ENCODE assay signal across 9 mouse cellular contexts in genomic region chr12:29954464-29954863, GRCm38 (mm10). TPM values are rescaled to one million over a fixed set of nuclear protein-coding genes. Genes with fewer than 3 reads are reported as not detected.
DNase-seq lines count a peak whose midpoint lies in the region; ATAC-seq and TF ChIP-seq lines count a peak whose summit lies in the region.
"Had no signal": no experiment of that assay in that cellular context is flagged by ENCODE, and none has a peak within 500 bp of the region (broad histone marks: within the 10 kb centered on the region; RNA-seq: fewer than 3 reads in every experiment).

No protein-coding gene starts in this region.

- WGBS in embryonic facial prominence, embryonic 14.5 days: 61% methylated on average over 3 of the region's 3 CpGs
- 42% methylated on average over 3 of the region's 3 CpGs for WGBS in hindbrain, embryonic 11.5 days
- 55% methylated on average over 3 of the region's 3 CpGs for WGBS in neural tube, embryonic 13.5 days

- no peak overlapping the region for H3K9ac ChIP-seq in embryonic facial prominence, embryonic 14.5 days (ENCODE audit: low read depth, low read length)
- no peak overlapping the region for H3K9ac ChIP-seq in hindbrain, embryonic 11.5 days (ENCODE audit: low read depth, low read length)
- no peak overlapping the region for H3K9ac ChIP-seq in neural tube, embryonic 13.5 days

- no peak overlapping the region for H3K4me3 ChIP-seq in layer of hippocampus, adult 2 months
- no peak overlapping the region for H3K4me3 ChIP-seq in embryonic facial prominence, embryonic 14.5 days (ENCODE audit: low read depth, low read length)
- H3K4me3 ChIP-seq in hindbrain, embryonic 11.5 days (ENCODE audit: low read depth, low read length): no peak overlapping the region
- H3K4me3 ChIP-seq in neural tube, embryonic 13.5 days: no peak overlapping the region

- H3K27ac ChIP-seq in layer of hippocampus, adult 2 months: peak overlapping the region; percentile 75
- H3K27ac ChIP-seq in embryonic facial prominence, embryonic 14.5 days (replicated peaks; ENCODE audit: low read depth, low read length): peak overlapping the region; percentile 65; the same call in 1 of the 2 replicates
- H3K27ac ChIP-seq in hindbrain, embryonic 11.5 days (ENCODE audit: low read depth, low read length): peak overlapping the region; percentile 62
- H3K27ac ChIP-seq in neural tube, embryonic 13.5 days (replicated peaks): peak overlapping the region; percentile 61

- peaks cover 47% of the 10 kb centered on the region for H3K4me1 ChIP-seq in embryonic facial prominence, embryonic 14.5 days (ENCODE audit: control insufficient read depth, insufficient read depth, low read length)
- peaks cover 8% of the 10 kb centered on the region; the same call in 1 of the 2 replicates for H3K4me1 ChIP-seq in hindbrain, embryonic 11.5 days (replicated peaks; ENCODE audit: control insufficient read depth, insufficient read depth, low read length)
- H3K4me1 ChIP-seq in neural tube, embryonic 13.5 days (replicated peaks): peaks cover 58% of the 10 kb centered on the region

- H3K36me3 ChIP-seq in embryonic facial prominence, embryonic 14.5 days (ENCODE audit: control insufficient read depth, insufficient read depth, low read length): no peaks in the 10 kb centered on the region
- no peaks in the 10 kb centered on the region for H3K36me3 ChIP-seq in hindbrain, embryonic 11.5 days (ENCODE audit: control insufficient read depth, insufficient read depth, low read length)
- peaks cover 2% of the 10 kb centered on the region; the same call in 1 of the 2 replicates for H3K36me3 ChIP-seq in neural tube, embryonic 13.5 days

- ATAC-seq in embryonic facial prominence, embryonic 14.5 days (ENCODE audit: low read depth): peak; percentile 8; the same call in 1 of the 2 replicates
- peak; percentile 55; the same call in 1 of the 2 replicates for ATAC-seq in hindbrain, embryonic 11.5 days (ENCODE audit: low FRiP score)
- ATAC-seq in neural tube, embryonic 13.5 days (ENCODE audit: low read depth): peak; percentile 15; the same call in 1 of the 2 replicates
- no peak for ATAC-seq in CD4-positive, CD25-positive, alpha-beta regulatory T cell, adult 4 months

- H3K9me3 ChIP-seq in embryonic facial prominence, embryonic 14.5 days (ENCODE audit: control insufficient read depth, low read length): no peaks in the 10 kb centered on the region
- no peaks in the 10 kb centered on the region for H3K9me3 ChIP-seq in hindbrain, embryonic 11.5 days (ENCODE audit: control insufficient read depth, low read length)
- H3K9me3 ChIP-seq in neural tube, embryonic 13.5 days: no peaks in the 10 kb centered on the region

- no peak for DNase-seq in layer of hippocampus, adult 2 months (ENCODE audit: low spot score in 2 of 2)
- DNase-seq in layer of hippocampus, adult 9-10 months (ENCODE audit: low spot score): no peak
- DNase-seq in embryonic facial prominence, embryonic 14.5 days (ENCODE audit: low spot score): no peak
- peak; percentile 27 for DNase-seq in hindbrain, embryonic 11.5 days (ENCODE audit: low spot score)
- DNase-seq in adipocyte (ENCODE audit: low spot score): no peak
- no peak for DNase-seq in urinary bladder, postnatal 10 days (ENCODE audit: low spot score)
- DNase-seq: thymus, postnatal 4 days had no signal

- no peaks in the 10 kb centered on the region for H3K27me3 ChIP-seq in embryonic facial prominence, embryonic 14.5 days (replicated peaks; ENCODE audit: control insufficient read depth, insufficient read depth, low read length)
- no peaks in the 10 kb centered on the region for H3K27me3 ChIP-seq in hindbrain, embryonic 11.5 days (ENCODE audit: control insufficient read depth, insufficient read depth, low read length)
- H3K27me3 ChIP-seq in neural tube, embryonic 13.5 days: no peaks in the 10 kb centered on the region

- no peak for TF ChIP-seq CTCF in layer of hippocampus, adult 2 months (conservative IDR thresholded peaks at IDR 0.05)

- no peak overlapping the region for H3K4me2 ChIP-seq in embryonic facial prominence, embryonic 14.5 days (ENCODE audit: low read depth, low read length)
- H3K4me2 ChIP-seq in hindbrain, embryonic 11.5 days (replicated peaks; ENCODE audit: low read depth, low read length): no peak overlapping the region
- H3K4me2 ChIP-seq in neural tube, embryonic 13.5 days: no peak overlapping the region

RNA-seq across cellular contexts. Expression of gene Pxdn, which starts 17.1 kb away (rescaled TPM):
- 10 to 100 TPM; 77.9 to 78.1 TPM for total RNA-seq in layer of hippocampus, adult 2 months (2021)
- polyA plus RNA-seq in embryonic facial prominence, embryonic 14.5 days (2014; fragmentation: Nextera tagmentation; extraction: Ambion mirVana): 128 and 139 TPM in 2 replicates
- 50.4 and 61.1 TPM in 2 replicates for polyA plus RNA-seq in hindbrain, embryonic 11.5 days (2014; fragmentation: Nextera tagmentation; extraction: Ambion mirVana)
- polyA plus RNA-seq in neural tube, embryonic 13.5 days (2015; fragmentation: Nextera tagmentation; extraction: Ambion mirVana): 48.8 and 58.5 TPM in 2 replicates
- not detected for polyA plus RNA-seq in CD4-positive, CD25-positive, alpha-beta regulatory T cell, adult 4 months (2017; shearing (Covaris generic))

Comparison
In these comparisons a context has a peak if more than half of its experiments do, and no peak if none do; other contexts are left out.
1. RNA of gene Pxdn, which starts 17.1 kb away (polyA plus RNA-seq): 128 to 139 TPM in embryonic facial prominence, embryonic 14.5 days, 50.4 to 61.1 TPM in hindbrain, embryonic 11.5 days and 48.8 to 58.5 TPM in neural tube, embryonic 13.5 days; not detected in CD4-positive, CD25-positive, alpha-beta regulatory T cell, adult 4 months; every median in the first group is over 10 times any median in the second.
2. Peak in every context shown above with its lines, with median percentiles within 50 percentile points of each other: H3K27ac ChIP-seq.